Mouse (Mus musculus) small intestine, adult 2 months (tissue): ENCODE data around the gene Lyar. TPM values are rescaled to one million over a fixed set of nuclear protein-coding genes. Genes with fewer than 3 reads are reported as not detected.
A peak's percentile ranks its signal among the peaks of the same experiment; 100 is the strongest.

Experiments
- H3K27ac ChIP-seq: fragments of 200-500 bp; 2 replicates; pipeline ENCODE4 v1.5.1; 2012; ENCODE audit warnings: low read depth, low read length, control low read depth, inconsistent platforms; ENCODE audit not compliant: insufficient read depth
- H3K27me3 ChIP-seq: fragments of 200-500 bp; 2 replicates; pipeline ENCODE4 v1.6.1; 2012; ENCODE audit warnings: mild to moderate bottlenecking, moderate library complexity, low read length, inconsistent platforms; ENCODE audit not compliant: control insufficient read depth, insufficient read depth
- H3K36me3 ChIP-seq: fragments of 200-500 bp; 2 replicates; pipeline ENCODE4 v1.6.1; 2012; ENCODE audit warnings: mild to moderate bottlenecking, low read length, control low read depth, inconsistent platforms; ENCODE audit not compliant: control insufficient read depth, insufficient read depth
- H3K4me1 ChIP-seq: fragments of 200-500 bp; 2 replicates; pipeline ENCODE4 v1.6.1; 2012; ENCODE audit warnings: low read length, inconsistent platforms, mixed read lengths; ENCODE audit not compliant: control insufficient read depth, insufficient read depth, insufficient read length
- H3K4me3 ChIP-seq: fragments of 200-500 bp; 2 replicates; pipeline ENCODE4 v1.5.1; 2012; ENCODE audit warnings: low read depth, mild to moderate bottlenecking, control low read depth, inconsistent platforms, low read length, moderate library complexity
- CTCF ChIP-seq: fragments of 200-500 bp; IDR thresholded peaks from 2 replicates; pipeline ENCODE4 v1.5.1; 2012; ENCODE audit warnings: low read depth, mild to moderate bottlenecking, control low read depth, inconsistent platforms, low read length, moderate library complexity, mixed read lengths; ENCODE audit not compliant: insufficient replicate concordance, insufficient read length; ENCODE audit errors: extremely low read depth
- POLR2A ChIP-seq: fragments of 200-500 bp; IDR thresholded peaks from 2 replicates; pipeline ENCODE4 v1.6.1; 2012; ENCODE audit warnings: low read depth, mild to moderate bottlenecking, control low read depth, inconsistent platforms, low read length, moderate library complexity
- WGBS: fragments of 180-500 bp; shearing (Covaris S2); methylation state at CpG from one replicate; pipeline ENCODE4 v1.1.7; 2018; 5-methylcytosine and 5-hydroxymethylcytosine counted together
- polyA plus RNA-seq: library from polyadenylated mRNA; depleted of rRNA; stranded (reverse); fragments of >200 nt; gene quantifications from 2 replicates; pipeline ENCODE4 v1.2.3, GENCODE M21; 2012; rRNA removed

Gene Lyar
- polyA plus RNA-seq, 1 experiment, result 1.4 TPM

- 90% methylated on average over 3 of the region's 3 CpGs for WGBS
- Histone ChIP-seq H3K27ac (no peak overlapping the region), H3K36me3 (peaks cover 34% of the 10 kb centered on the region), H3K4me3 (no peak overlapping the region), H3K4me1 (peaks cover 3% of the 10 kb centered on the region; the same call in 1 of the 2 replicates), H3K27me3 (0 out of 2 replicates have a peak, but pooled peaks cover 5% of the 10 kb centered on the region)
- TF ChIP-seq CTCF, result no peak
- no peak for TF ChIP-seq POLR2A
Measured at GRCm38 (mm10) chr5:38270942-38271341, 50.7 kb downstream of the Lyar start.

DNA sequence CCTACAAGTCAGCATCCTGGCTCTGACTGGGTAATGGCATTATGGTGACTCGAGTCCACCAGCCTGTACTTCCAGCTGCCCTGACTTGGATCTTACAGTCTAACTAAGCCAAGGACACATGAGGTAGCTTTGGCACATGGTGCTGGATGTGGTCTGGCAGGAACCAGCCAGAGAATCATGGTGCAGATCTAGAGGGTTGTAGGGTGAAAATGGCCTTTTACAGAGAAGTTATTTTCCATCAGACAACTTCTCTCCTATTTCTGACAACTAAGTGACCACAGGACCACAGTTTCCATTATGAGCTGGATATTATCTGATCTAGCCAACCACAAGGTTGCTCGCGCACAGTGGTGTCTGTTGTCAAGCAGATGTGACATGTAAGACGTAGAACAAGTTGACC is 53.6 kb downstream of the Lyar start:
- no peak overlapping the region for H3K4me3 ChIP-seq
- WGBS, result 77% methylated on average over 4 of the region's 4 CpGs
- no peak overlapping the region for H3K27ac ChIP-seq
- TF ChIP-seq CTCF, result no peak
- no peak for TF ChIP-seq POLR2A
- peaks cover 15% of the 10 kb centered on the region for H3K4me1 ChIP-seq
- peaks cover 18% of the 10 kb centered on the region for H3K36me3 ChIP-seq
- H3K27me3 ChIP-seq, result peaks cover 30% of the 10 kb centered on the region

DNA sequence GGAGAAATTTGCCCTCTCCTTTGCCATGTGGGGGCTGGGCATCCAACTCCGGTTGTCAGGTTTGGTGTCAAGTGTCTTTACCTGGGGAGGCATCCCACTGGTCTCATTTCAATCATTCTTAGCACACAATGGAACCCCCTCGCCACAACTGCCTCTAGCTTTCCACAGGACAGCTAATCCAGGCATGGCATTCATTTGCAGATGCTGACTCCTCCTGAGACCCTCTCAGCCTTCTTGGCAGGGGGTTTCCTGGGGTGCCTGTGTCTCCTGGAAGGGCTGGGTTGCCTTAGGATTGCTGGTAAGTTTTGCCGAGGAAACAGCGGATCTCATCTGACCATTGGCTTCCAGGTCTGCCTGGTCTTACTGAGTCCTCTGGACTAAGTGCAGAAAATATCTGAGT is 55.5 kb downstream of the Lyar start, which contains the start of gene Otop1:
TSS of gene Otop1 (plus strand) at position 202 of the 400 bp plus-strand sequence.
- Histone ChIP-seq H3K4me1 (peaks cover 15% of the 10 kb centered on the region), H3K27me3 (peaks cover 30% of the 10 kb centered on the region), H3K36me3 (peaks cover 7% of the 10 kb centered on the region; the same call in 1 of the 2 replicates), H3K4me3 (peak within 1 kb of the TSS; percentile 4; the same call in 1 of the 2 replicates), H3K27ac (no peak within 1 kb of the TSS)
- 43% methylated on average over 4 of the region's 4 CpGs for WGBS
- TF ChIP-seq CTCF, result no peak
- no peak for TF ChIP-seq POLR2A

DNA sequence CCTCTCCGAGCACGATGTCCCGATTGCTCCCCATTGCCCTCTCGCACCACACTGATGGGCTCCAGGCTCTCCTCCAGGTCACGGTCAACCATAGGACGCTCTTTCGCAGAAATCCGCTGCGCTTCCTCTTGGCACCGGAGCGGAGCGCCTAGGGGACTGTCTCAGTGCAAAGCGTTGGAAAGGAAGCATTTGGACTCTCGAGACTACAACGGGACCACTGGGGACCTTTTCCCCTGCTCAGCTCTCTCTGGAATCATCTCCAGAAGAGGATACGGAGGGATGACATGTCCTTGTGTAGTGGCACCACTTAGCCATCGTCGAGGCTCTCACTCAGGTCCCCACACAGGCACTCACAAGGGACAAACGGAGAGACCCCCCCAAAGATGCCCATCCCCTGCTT is 56.2 kb downstream of the Lyar start:
- 4% methylated on average over 19 of the region's 19 CpGs for WGBS
- Histone ChIP-seq H3K36me3 (0 out of 2 replicates have a peak, but pooled peaks cover under 1% of the 10 kb centered on the region), H3K4me1 (peaks cover 15% of the 10 kb centered on the region), H3K27me3 (peaks cover 30% of the 10 kb centered on the region), H3K27ac (no peak overlapping the region), H3K4me3 (no peak overlapping the region)
- no peak for TF ChIP-seq POLR2A
- no peak for TF ChIP-seq CTCF

DNA sequence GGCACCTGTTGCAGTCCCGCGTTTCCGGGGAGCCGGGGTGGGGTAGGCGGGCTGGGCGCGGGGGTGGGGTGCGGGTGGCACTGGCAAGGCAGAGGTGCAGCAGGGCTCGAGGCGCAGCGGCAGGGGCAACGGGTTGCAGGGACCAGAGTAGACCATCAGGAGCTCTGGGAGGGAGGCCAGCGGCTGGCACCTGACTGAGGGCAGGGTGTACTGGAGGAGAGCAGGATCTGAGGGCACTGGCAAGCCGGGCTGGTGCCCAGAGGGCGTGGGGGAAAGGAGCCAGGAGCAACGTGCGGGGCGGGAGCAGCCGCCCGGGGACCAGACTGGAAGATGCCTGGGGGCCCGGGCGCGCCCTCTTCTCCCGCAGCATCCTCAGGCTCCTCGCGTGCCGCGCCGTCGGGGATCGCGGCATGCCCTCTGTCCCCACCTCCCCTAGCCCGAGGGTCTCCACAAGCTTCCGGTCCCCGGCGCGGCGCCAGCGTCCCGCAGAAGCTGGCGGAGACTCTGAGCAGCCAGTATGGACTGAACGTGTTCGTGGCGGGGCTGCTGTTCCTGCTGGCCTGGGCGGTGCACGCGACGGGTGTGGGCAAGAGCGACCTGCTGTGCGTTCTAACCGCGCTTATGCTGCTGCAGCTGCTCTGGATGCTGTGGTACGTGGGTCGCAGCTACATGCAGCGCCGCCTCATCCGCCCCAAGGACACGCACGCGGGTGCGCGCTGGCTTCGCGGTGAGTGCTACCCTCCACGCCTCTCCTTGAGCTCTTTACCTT is 57.0 kb downstream of the Lyar start:
- peaks cover 30% of the 10 kb centered on the region for H3K27me3 ChIP-seq
- no peak overlapping the region for H3K27ac ChIP-seq
- peak overlapping the region; percentile 9; the same call in 1 of the 2 replicates for H3K4me3 ChIP-seq
- no peak for TF ChIP-seq POLR2A
- no peak for TF ChIP-seq CTCF
- 2% methylated on average over 65 of the region's 65 CpGs for WGBS
- no peaks in the 10 kb centered on the region for H3K36me3 ChIP-seq
- peaks cover 15% of the 10 kb centered on the region for H3K4me1 ChIP-seq

GRCm38 (mm10) chr5:38277936-38278600 is 57.8 kb downstream of the Lyar start:
- no peak overlapping the region for H3K27ac ChIP-seq
- WGBS, result 13% methylated on average over 12 of the region's 12 CpGs
- H3K4me1 ChIP-seq, result peaks cover 15% of the 10 kb centered on the region
- H3K27me3 ChIP-seq, result peaks cover 30% of the 10 kb centered on the region
- H3K4me3 ChIP-seq, result no peak overlapping the region
- no peaks in the 10 kb centered on the region for H3K36me3 ChIP-seq
- TF ChIP-seq CTCF (no peak), POLR2A (no peak)

DNA sequence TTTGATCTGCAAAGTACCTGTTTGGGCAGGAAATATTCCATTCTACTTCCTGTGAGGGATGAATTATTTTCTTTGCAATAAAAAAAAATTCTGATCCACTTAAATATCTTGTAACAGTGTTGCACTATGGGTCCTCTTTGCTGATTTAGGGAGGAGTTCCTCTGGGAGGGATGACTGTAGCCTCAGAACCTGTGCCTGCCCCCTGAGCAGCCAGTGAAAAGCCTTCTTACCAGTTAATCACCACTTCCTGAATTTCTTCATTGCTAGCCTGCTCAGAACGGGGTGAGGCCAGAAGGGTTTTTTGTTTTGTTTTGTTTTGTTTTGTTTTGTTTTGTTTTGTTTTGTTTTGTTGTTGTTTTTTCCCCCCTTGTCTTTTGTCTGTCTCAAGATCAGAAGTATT is 59.8 kb downstream of the Lyar start:
- Histone ChIP-seq H3K36me3 (no peaks in the 10 kb centered on the region), H3K27ac (no peak overlapping the region), H3K4me1 (peaks cover 12% of the 10 kb centered on the region), H3K4me3 (no peak overlapping the region), H3K27me3 (peaks cover 30% of the 10 kb centered on the region)
- WGBS, result 23% methylated on average over 1 of the region's 1 CpGs
- TF ChIP-seq CTCF (no peak), POLR2A (no peak)

Other genes starting within 250 kb of the Lyar start
- gene Stx18, start 181.7 kb upstream of the Lyar start, polyA plus RNA-seq, result 6.1 and 9.7 TPM in 2 replicates
- gene Nsg1, start 60.6 kb upstream of the Lyar start, polyA plus RNA-seq, result 1.9 and 3.4 TPM in 2 replicates
- gene Zbtb49, start within 50 bp of the Lyar start, polyA plus RNA-seq, result 5.4 and 8.1 TPM in 2 replicates
- 9.6 and 19.7 TPM in 2 replicates for gene Tmem128, start 39.7 kb downstream of the Lyar start, polyA plus RNA-seq
- gene Otop1, start 55.5 kb downstream of the Lyar start, polyA plus RNA-seq, result not detected in 2 replicates
- gene Drd5, start 98.9 kb downstream of the Lyar start, polyA plus RNA-seq, result not detected in 2 replicates